Mouse (Mus musculus) C2C12 (cell line): Measurements from ENCODE around the gene Mgll.

Experiments used
- CTCF ChIP-seq: IDR thresholded peaks from one replicate; pipeline ENCODE4 v1.5.1; 2011; ENCODE audit not compliant: control insufficient read depth, insufficient read depth, insufficient read length
- USF1 ChIP-seq: IDR thresholded peaks from one replicate; pipeline ENCODE4 v1.6.1; 2011; ENCODE audit warnings: low read depth, mild to moderate bottlenecking, control low read depth, moderate library complexity

GRCm38 (mm10) chr6:88841781-88842689 lies 117.8 kb downstream of the Mgll start, which contains the start of gene Abtb1:
- peak; percentile 95 for TF ChIP-seq CTCF
- TF ChIP-seq USF1 = no peak
